Mouse (Mus musculus) CH12F3 (cell line): ENCODE results near the gene Pparg.

ENCODE experiments used
- in situ Hi-C: fragments of 300-500 bp; cut with MboI; formaldehyde crosslinking; loops from 2 replicates; pipeline ENCODE4 v1.14.3; 2020; ENCODE audit warnings: low sequenced_read_pairs

Pparg gene

DNA sequence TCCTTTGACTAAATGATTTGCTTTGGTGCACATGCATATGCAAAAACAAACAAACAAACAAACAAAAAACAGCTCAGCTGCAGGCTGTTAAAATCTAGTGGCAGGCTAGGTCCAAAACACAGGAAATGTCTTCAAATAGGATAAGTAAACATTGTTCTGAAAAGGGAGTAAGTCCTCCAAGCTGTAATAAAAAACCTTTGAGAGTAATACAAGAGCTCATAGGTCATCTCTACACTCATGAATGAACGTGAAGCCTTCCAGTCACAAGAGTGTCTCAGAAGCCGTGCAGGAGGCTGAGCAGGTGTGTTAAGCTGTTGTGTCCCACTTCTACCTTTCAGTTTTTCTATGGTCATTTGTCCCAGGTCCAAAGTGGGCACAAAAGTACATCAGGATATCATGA is 102.6 kb downstream of the Pparg start:
- in situ Hi-C loops: no loop called here

DNA sequence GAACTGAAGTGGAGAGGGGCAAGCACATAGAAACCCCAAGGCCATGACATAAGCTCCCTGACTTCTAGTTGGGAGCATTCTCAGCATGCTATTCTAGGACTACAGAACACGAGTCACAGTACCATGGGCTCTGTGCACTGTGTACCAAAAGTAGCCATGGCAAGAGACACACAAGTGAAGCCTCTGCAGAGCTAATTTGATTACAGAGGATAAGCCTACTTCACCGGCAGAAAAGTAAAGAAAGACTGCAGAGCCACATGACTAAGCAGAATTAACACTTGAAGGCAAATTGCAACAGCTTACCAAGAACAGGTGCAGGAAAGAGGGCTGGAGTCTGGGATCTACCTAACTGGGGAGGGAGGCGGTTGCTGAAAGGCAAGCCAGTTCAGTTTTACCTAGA is 103.9 kb downstream of the Pparg start:
- in situ Hi-C loops: no loop called here

DNA sequence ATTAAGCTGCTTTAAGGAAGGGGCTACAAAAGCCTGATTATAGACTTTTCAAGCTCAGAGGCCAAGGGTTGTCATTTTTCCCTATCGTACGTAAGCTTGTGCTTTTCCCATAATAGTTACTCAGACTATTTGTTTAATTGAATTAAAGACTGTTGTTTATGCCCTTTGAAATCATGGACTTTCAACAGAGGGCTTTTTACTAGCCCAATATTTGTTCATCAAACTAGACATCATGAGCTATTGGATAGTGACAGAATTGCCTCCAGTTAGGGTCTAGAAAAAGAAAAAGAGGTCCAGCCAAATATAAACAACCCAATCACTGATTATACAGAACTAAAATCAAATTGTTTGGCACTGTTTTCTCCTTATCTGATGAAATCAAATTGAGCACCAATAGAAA is 104.7 kb downstream of the Pparg start:
- in situ Hi-C loops: no loop called here

GRCm38 (mm10) chr6:115465876-115466275 is 105.1 kb downstream of the Pparg start:
- in situ Hi-C loops: no loop called here

DNA sequence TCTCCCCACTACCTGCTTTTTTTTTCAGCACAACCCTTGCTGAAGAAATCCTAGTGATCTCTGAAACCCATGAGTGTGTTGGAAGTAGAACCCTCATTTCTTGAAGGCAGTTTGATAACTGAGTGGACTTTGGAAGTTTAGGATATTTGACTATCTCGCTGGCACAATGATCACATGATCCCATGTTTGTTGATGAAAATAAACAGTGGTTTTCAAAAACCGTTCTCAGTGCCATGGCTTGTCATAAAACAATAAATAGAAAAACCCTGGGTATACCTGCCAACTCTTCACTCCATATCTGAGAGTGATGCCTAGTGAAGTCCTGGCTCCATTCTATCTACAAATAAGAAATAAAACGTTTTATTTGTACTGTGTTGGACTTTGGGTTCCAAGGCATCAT is 105.8 kb downstream of the Pparg start:
- in situ Hi-C loops: no loop called here

GRCm38 (mm10) chr6:115469666-115470581 is 109.2 kb downstream of the Pparg start:
- in situ Hi-C loops: no loop called here

GRCm38 (mm10) chr6:115471956-115472355 is 111.2 kb downstream of the Pparg start:
- in situ Hi-C loops: no loop called here

- in situ Hi-C loops: no loop called here
These were observed 116.4 kb downstream of the Pparg start for GRCm38 (mm10) chr6:115477081-115477695.

- in situ Hi-C loops: no loop called here
These were observed 119.2 kb downstream of the Pparg start for GRCm38 (mm10) chr6:115479963-115480321.

GRCm38 (mm10) chr6:115480322-115481017 is 119.7 kb downstream of the Pparg start:
- in situ Hi-C loops: no loop called here

- in situ Hi-C loops: no loop called here
These were observed 120.2 kb downstream of the Pparg start for GRCm38 (mm10) chr6:115481018-115481354.

- in situ Hi-C loops: no loop called here
These were observed 120.9 kb downstream of the Pparg start for GRCm38 (mm10) chr6:115481603-115482002.

DNA sequence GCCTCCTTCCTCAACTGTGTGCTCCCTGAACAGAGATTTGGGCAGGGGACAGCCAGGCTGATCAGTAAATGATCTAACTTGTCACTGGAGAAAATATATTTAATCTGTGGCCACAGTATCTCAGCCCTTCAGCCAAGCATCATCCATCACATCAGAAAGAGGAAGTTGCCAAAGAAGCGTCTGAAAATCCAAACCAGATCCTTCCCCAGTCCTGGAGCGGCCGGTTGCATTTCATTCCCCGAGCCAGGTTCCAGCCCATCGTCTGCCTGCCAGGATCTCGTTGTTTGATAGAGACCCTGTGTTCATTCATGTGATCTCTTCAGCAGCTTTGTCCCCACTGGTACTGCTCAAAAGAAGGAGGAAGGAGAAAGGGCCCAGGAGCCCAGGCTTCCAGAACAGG is 124.9 kb downstream of the Pparg start:
- in situ Hi-C loops: no loop called here

GRCm38 (mm10) chr6:115489831-115490230 is 129.1 kb downstream of the Pparg start:
- in situ Hi-C loops: no loop called here

GRCm38 (mm10) chr6:115492952-115493613 is 132.3 kb downstream of the Pparg start:
- in situ Hi-C loops: no loop called here

- in situ Hi-C loops: no loop called here
These were observed 133.1 kb downstream of the Pparg start for GRCm38 (mm10) chr6:115493824-115494223.

DNA sequence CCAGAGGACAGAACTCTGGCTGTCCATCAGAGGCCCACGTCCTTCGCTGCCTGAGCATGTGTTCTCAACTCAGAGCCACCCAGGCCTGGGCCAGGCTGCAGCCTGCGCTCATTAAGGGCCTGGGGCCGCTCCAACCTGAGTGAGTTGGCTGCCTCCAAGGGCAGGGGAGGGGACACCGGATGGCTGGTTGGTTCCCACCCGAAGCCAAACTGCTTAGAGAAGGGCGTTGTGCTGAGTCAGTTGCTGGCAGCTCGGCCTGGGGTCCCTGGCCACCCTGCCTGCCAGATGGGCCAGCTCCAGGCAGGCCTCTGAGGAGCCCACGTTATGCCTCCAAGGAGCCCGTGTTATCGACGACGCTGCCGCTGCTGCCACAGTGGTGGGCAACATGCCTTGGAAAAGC is 138.8 kb downstream of the Pparg start:
- in situ Hi-C loops: no loop called here

GRCm38 (mm10) chr6:115500234-115500633 is 139.5 kb downstream of the Pparg start:
- in situ Hi-C loops: no loop called here

- in situ Hi-C loops: no loop called here
These were observed 140.4 kb downstream of the Pparg start for GRCm38 (mm10) chr6:115501131-115501530.

DNA sequence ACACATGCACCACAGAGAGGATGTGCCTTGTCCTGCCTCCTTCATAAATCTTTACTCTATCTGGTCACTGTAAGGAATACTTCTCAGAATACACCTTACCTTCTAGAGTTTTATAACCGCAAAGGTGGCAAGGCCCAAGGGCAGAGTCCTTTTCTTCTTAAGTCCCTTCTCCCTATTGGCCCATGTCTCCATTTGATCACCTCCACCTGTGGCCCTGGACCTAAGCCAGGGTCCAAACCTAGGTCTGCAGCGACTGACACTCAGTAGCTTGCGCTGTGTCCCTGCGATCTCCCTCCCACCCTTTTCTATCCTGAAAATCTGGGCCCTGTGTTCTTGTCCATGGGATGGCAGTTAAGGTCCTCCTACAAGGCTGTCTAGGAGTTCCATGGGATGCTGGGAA is 142.3 kb downstream of the Pparg start:
- in situ Hi-C loops: no loop called here

DNA sequence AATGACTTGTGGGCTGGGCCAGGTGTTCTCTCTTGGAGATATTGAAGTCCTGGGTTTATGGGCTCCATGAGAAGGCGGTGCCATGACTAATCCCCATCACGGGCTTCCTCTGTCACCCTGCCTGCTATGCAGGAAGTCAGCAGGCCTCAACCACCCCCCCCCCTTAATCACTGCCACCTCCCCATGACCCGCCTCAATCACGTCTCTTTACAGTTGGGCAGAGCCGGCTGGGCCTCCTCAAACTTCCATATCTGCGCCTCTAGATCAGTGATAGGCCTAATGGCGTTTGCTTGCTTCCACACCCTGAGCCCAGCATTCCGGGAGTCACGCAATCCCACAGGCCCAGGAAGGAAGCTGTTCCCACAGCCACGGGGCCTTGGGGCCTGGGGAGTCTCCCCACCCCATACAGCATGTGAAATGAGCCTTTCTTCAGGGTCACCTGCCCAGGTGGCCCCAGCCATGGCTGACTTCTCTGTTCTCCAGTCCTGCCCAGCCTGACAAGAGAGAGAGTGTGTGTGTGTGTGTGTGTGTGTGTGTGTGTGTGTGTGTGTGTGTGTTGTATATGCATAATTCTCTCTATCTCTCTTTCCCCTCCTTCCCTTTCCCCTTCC is 142.9 kb downstream of the Pparg start:
- in situ Hi-C loops: no loop called here
